Mouse (Mus musculus) kidney, embryonic 16.5 days (tissue): Measurements from ENCODE around the gene Amhr2. TPM values are rescaled to one million over a fixed set of nuclear protein-coding genes. Genes with fewer than 3 reads are reported as not detected.

ENCODE experiments used
- ATAC-seq: fragments of 200-750 bp; cut with Nextera tagmentation; 2 replicates; pipeline ENCODE4 v1.8.0; 2017; ENCODE audit warnings: moderate TSS enrichment; ENCODE audit not compliant: low FRiP score, low TSS enrichment
- H3K27ac ChIP-seq: fragments of 300-500 bp; sonication (generic); 2 replicates; pipeline ENCODE4 v1.5.1; 2014; ENCODE audit warnings: low read length
- H3K27me3 ChIP-seq: fragments of 300-500 bp; sonication (generic); 2 replicates; pipeline ENCODE4 v1.6.1; 2014; ENCODE audit warnings: low read length, control low read depth, mixed read lengths; ENCODE audit not compliant: insufficient read depth
- H3K36me3 ChIP-seq: fragments of 300-500 bp; sonication (generic); 2 replicates; pipeline ENCODE4 v1.6.1; 2014; ENCODE audit warnings: low read length, control low read depth, mixed read lengths; ENCODE audit not compliant: insufficient read depth
- H3K4me1 ChIP-seq: fragments of 300-500 bp; sonication (generic); 2 replicates; pipeline ENCODE4 v1.6.1; 2014; ENCODE audit warnings: low read length, control low read depth, mixed read lengths; ENCODE audit not compliant: insufficient read depth
- H3K4me2 ChIP-seq: fragments of 300-500 bp; sonication (generic); replicated peaks from 2 replicates; pipeline ENCODE4 v1.6.1; 2014; ENCODE audit warnings: low read depth, low read length
- H3K4me3 ChIP-seq: fragments of 300-500 bp; sonication (generic); 2 replicates; pipeline ENCODE4 v1.5.1; 2014; ENCODE audit warnings: mild to moderate bottlenecking, low read length
- H3K9ac ChIP-seq: fragments of 300-500 bp; sonication (generic); replicated peaks from 2 replicates; pipeline ENCODE4 v1.6.1; 2014; ENCODE audit warnings: low read length
- H3K9me3 ChIP-seq: fragments of 300-500 bp; sonication (generic); 2 replicates; pipeline ENCODE4 v1.6.1; 2016; ENCODE audit warnings: low read length, control low read depth
- WGBS: fragments of 180-500 bp; shearing (Covaris S2); extraction: QIAGEN DNeasy Blood & Tissue Kit; methylation state at CpG from one replicate; pipeline ENCODE4 v1.1.7; 2014; 5-methylcytosine and 5-hydroxymethylcytosine counted together
- polyA plus RNA-seq: library from polyadenylated mRNA; unstranded; fragments of >200 nt; fragmentation: Nextera tagmentation; extraction: Ambion mirVana; gene quantifications from 2 replicates; pipeline ENCODE4 v1.2.1, GENCODE M21; 2015

The Amhr2 gene
- polyA plus RNA-seq, result 1.7 and 2.0 TPM in 2 replicates

DNA sequence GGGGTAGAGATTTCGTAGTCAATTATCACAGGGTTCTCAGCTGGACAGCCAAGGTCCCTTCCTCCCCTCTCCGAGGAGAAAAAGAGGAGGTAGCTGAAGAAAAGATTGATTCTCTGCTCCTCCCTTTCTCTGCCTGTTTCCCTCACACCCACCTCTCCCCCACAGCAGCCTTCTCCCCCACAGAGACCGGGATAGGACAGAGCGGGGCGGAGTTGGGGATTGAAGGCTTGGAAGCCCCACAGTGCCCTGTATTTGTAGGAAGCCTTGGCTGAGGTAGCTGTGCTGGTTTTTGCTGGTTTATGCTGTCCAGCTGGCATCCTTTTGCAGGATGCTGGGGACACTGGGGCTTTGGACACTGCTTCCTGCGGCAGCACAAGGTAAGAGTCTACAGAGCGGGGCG, at the start of gene Amhr2:
Gene Amhr2 (plus strand): TSS at position 222 of the 400 bp plus-strand sequence.
- H3K9ac ChIP-seq, result 0 out of 2 replicates have a peak within 1 kb of the TSS, but pooled peaks have one; percentile 8
- H3K27ac ChIP-seq, result no peak within 1 kb of the TSS
- H3K4me3 ChIP-seq, result no peak within 1 kb of the TSS
- no peaks in the 10 kb centered on the region for H3K9me3 ChIP-seq
- no peaks in the 10 kb centered on the region for H3K36me3 ChIP-seq
- 59% methylated on average over 8 of the region's 8 CpGs for WGBS
- peak; percentile 35; the same call in 1 of the 2 replicates for ATAC-seq
- H3K4me2 ChIP-seq, result no peak within 1 kb of the TSS
- H3K4me1 ChIP-seq, result 0 out of 2 replicates have a peak, but pooled peaks cover 3% of the 10 kb centered on the region
- H3K27me3 ChIP-seq, result no peaks in the 10 kb centered on the region

DNA sequence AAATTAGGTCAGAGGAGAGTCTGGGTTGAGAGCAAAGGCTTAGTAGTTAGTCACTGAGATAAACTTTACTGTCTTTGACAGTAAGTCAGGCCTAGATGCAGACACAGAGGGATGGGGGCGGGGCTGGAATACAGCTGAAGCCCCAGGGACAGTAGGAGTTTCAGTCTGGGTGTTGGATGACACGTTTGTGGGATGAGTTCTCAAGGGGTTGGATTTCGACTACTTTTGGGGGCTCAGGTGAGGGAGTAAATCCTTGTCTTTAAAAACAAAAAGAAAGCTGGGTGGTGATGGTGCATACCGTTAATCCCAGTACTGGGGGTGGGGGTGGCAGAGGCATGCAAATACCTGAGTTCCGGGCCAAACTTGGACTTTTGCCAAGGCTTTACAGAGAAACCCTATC, 46.5 kb upstream of the Amhr2 start:
- ATAC-seq, result no peak
- Histone ChIP-seq H3K27me3 (no peaks in the 10 kb centered on the region), H3K9me3 (no peaks in the 10 kb centered on the region), H3K4me1 (peaks cover 38% of the 10 kb centered on the region), H3K36me3 (no peaks in the 10 kb centered on the region), H3K4me3 (no peak overlapping the region), H3K4me2 (peak overlapping the region; percentile 66), H3K27ac (peak overlapping the region; percentile 97), H3K9ac (0 out of 2 replicates have a peak overlapping the region, but pooled peaks have one; percentile 75)
- 14% methylated on average over 5 of the region's 5 CpGs for WGBS

DNA sequence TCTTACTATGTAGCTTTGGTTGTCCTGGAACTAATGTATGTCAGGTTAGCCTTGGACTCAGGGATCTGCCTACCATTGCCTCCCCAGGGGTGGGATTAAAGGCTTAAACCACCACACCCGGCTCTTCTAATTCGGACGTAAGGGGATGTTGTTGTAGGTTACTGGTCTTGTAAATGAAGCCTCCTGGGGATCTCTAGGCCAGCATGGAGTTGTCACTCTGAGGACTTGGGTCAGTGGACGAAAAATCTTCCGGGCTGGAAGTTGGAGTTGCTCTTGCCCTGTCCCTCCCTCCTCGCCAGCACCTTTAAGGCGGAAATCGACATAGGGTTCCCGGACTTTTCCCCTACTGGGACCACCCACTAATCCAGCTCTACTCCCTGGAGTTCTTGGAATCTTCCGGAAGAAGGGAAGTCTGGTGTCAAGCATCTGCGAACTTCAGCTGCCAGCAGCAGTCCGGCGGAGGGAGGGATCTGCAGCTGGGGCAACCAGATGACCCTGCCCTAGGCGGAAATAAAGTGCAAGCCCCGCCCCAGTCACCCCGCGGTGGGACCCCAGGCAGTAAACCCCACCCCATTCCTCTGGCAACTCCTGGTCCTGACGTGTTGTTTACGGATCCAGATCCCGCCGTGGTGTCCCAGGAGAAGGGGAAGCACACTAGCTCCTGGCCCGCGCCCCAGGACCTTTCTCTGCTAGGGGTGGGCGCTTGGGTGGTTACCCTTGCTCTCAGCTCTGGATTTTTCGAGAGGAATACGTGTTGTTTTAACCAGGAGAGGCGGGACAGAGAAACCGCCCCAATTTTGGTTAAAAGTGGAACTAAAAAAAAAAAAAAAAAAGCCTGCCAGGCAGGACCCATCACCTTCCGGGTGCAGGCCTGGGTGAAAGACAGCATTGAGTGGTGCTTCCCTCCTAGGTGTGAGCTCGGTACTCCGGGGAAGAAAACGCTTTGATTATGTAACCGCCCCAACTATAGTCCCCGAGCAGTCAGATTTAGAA, 45.6 kb upstream of the Amhr2 start:
- 2% methylated on average over 34 of the region's 34 CpGs for WGBS
- Histone ChIP-seq H3K4me1 (peaks cover 34% of the 10 kb centered on the region), H3K4me3 (peak overlapping the region; percentile 47), H3K27me3 (no peaks in the 10 kb centered on the region), H3K27ac (peak overlapping the region; percentile 97), H3K9me3 (no peaks in the 10 kb centered on the region), H3K36me3 (no peaks in the 10 kb centered on the region), H3K9ac (peak overlapping the region; percentile 75), H3K4me2 (peak overlapping the region; percentile 66)
- peak; percentile 91 for ATAC-seq

- Histone ChIP-seq H3K4me1 (peaks cover 28% of the 10 kb centered on the region), H3K4me2 (peak overlapping the region; percentile 66; the same call in 1 of the 2 replicates)
Measured at GRCm38 (mm10) chr15:102400476-102401045, 44.6 kb upstream of the Amhr2 start.

DNA sequence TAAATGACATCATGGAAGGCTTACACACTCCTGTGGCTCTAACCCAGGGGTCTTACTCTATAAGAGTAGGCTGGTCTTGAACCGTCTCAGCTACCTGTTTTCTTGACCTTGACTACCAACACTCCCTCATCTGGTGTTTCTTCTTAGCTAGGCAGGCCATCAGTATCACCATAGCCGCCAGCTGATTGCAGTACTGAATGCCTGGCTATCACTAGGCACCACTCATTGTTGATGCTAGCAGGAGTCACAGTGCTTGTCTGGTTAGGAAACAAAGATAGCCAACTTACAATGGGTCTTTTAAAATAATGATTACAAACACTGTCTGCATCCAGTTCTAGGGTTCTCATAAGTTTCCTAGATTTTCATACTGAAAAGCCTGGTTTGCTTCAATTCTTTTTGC, 43.9 kb upstream of the Amhr2 start:
- ATAC-seq, result no peak
- no peak overlapping the region for H3K4me3 ChIP-seq
- H3K9ac ChIP-seq, result no peak overlapping the region
- no peak overlapping the region for H3K27ac ChIP-seq
- WGBS, result 82% methylated on average over 2 of the region's 2 CpGs
- H3K27me3 ChIP-seq, result no peaks in the 10 kb centered on the region
- peaks cover 28% of the 10 kb centered on the region for H3K4me1 ChIP-seq
- no peaks in the 10 kb centered on the region for H3K9me3 ChIP-seq
- no peak overlapping the region for H3K4me2 ChIP-seq
- no peaks in the 10 kb centered on the region for H3K36me3 ChIP-seq

More at GRCm38 (mm10) chr15:102400476-102401045, 44.6 kb upstream of the Amhr2 start:
- Histone ChIP-seq H3K9me3 (no peaks in the 10 kb centered on the region), H3K27ac (peak overlapping the region; percentile 97), H3K4me3 (no peak overlapping the region), H3K27me3 (no peaks in the 10 kb centered on the region), H3K36me3 (no peaks in the 10 kb centered on the region), H3K9ac (peak overlapping the region; percentile 16; the same call in 1 of the 2 replicates)
- ATAC-seq, result no peak
- WGBS, result 87% methylated on average over 10 of the region's 10 CpGs

GRCm38 (mm10) chr15:102402210-102402609, 43.0 kb upstream of the Amhr2 start:
- Histone ChIP-seq H3K9ac (no peak overlapping the region), H3K27ac (no peak overlapping the region), H3K4me2 (no peak overlapping the region), H3K4me1 (peaks cover 31% of the 10 kb centered on the region), H3K4me3 (no peak overlapping the region), H3K9me3 (no peaks in the 10 kb centered on the region), H3K27me3 (no peaks in the 10 kb centered on the region), H3K36me3 (no peaks in the 10 kb centered on the region)
- no peak for ATAC-seq
- 94% methylated on average over 3 of the region's 3 CpGs for WGBS

GRCm38 (mm10) chr15:102404608-102405488, 40.3 kb upstream of the Amhr2 start:
- no peaks in the 10 kb centered on the region for H3K27me3 ChIP-seq
- H3K9ac ChIP-seq, result peak overlapping the region; percentile 84
- no peak for ATAC-seq
- peak overlapping the region; percentile 100 for H3K27ac ChIP-seq
- H3K36me3 ChIP-seq, result peaks cover 22% of the 10 kb centered on the region
- H3K4me2 ChIP-seq, result peak overlapping the region; percentile 53
- H3K9me3 ChIP-seq, result no peaks in the 10 kb centered on the region
- peak overlapping the region; percentile 75 for H3K4me3 ChIP-seq
- WGBS, result 15% methylated on average over 34 of the region's 34 CpGs
- H3K4me1 ChIP-seq, result peaks cover 41% of the 10 kb centered on the region

- Histone ChIP-seq H3K27ac (peak within 1 kb of the TSS; percentile 100), H3K4me2 (peak within 1 kb of the TSS; percentile 53), H3K27me3 (no peaks in the 10 kb centered on the region), H3K9ac (peak within 1 kb of the TSS; percentile 98), H3K4me1 (peaks cover 40% of the 10 kb centered on the region), H3K36me3 (peaks cover 30% of the 10 kb centered on the region), H3K4me3 (peak within 1 kb of the TSS; percentile 75), H3K9me3 (no peaks in the 10 kb centered on the region)
- ATAC-seq, result peak; percentile 99
- WGBS, result under 1% methylated on average over 38 of the region's 38 CpGs
Measured at GRCm38 (mm10) chr15:102405489-102406195, 39.5 kb upstream of the Amhr2 start, which contains the start of gene Sp1. TSS of gene Sp1 (plus strand) at chr15:102406143.
